Mouse (Mus musculus): ENCODE data around the gene Miip. TPM values are rescaled to one million over a fixed set of nuclear protein-coding genes. Genes with fewer than 3 reads are reported as not detected.
A peak's percentile ranks its signal among the peaks of the same experiment; 100 is the strongest.

Gene Miip
- polyA plus RNA-seq (2015; fragmentation: Nextera tagmentation; extraction: Ambion mirVana), result 28.5 and 28.6 TPM in 2 replicates

DNA sequence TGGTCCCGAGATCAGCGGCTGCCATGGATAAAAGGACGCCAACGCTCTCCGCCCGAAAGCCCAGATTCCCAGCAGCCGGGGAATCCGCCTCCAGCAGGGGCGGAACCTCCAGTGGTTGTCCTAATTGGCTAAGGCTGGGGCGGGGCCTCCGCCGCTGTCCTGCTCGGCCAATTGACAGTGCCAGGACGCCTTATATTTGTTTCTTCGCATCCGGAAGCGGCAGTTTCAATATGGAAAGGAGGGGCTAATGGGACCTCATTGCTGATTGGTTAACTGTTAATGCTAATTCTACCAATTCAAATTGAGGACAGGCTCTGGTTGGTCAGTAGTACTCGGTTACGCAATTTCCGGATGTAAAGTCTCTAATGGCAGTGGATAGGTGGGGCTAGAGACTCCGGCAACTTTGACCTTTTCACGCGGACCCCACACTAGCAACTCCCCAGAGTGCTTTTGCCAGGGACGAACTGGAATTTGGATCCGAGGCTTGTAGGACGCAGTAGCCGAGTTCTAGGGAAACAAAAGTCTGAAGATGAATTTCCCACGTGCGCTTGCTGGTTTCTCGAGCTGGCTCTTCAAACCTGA is at the start of gene Miip, which contains the start of gene Fv1:
Miip (minus strand) TSS at position 367 of the 582 bp plus-strand sequence.
Fv1 (plus strand) TSS at position 530 of the 582 bp plus-strand sequence.
- Histone ChIP-seq H3K36me3 (ENCODE audit: insufficient read depth, low read length) (peaks cover under 1% of the 10 kb centered on the region; the same call in 1 of the 2 replicates), H3K9me3 (ENCODE audit: low read length) (no peaks in the 10 kb centered on the region), H3K4me3 (ENCODE audit: low read depth, low read length) (peak within 1 kb of the TSS; percentile 81), H3K4me2 (replicated peaks; ENCODE audit: low read depth, low read length) (peak within 1 kb of the TSS; percentile 85), H3K27ac (ENCODE audit: low read length) (peak within 1 kb of the TSS; percentile 90), H3K9ac (replicated peaks; ENCODE audit: low read depth) (peak within 1 kb of the TSS; percentile 71), H3K27me3 (replicated peaks; ENCODE audit: insufficient read depth, low read length) (no peaks in the 10 kb centered on the region), H3K4me1 (ENCODE audit: insufficient read depth, low read depth, low read length) (peaks cover 9% of the 10 kb centered on the region)
- WGBS, result under 1% methylated on average over 28 of the region's 30 CpGs
- DNase-seq (ENCODE audit: low spot score) (peak; percentile 100), ATAC-seq (peak; percentile 99)
- TF ChIP-seq CTCF (IDR thresholded peaks at IDR 0.05), result no peak; the same call in 1 of the 2 replicates
- TF ChIP-seq EP300 (IDR thresholded peaks at IDR 0.05), result peak; percentile 82

GRCm38 (mm10) chr4:147909486-147909885 is 40.9 kb upstream of the Miip start:
- no peak for TF ChIP-seq EP300 (IDR thresholded peaks at IDR 0.05)
- H3K9me3 ChIP-seq (ENCODE audit: low read length), result no peaks in the 10 kb centered on the region
- no peaks in the 10 kb centered on the region for H3K4me1 ChIP-seq (ENCODE audit: insufficient read depth, low read depth, low read length)
- no peak overlapping the region for H3K27ac ChIP-seq (ENCODE audit: low read length)
- H3K4me3 ChIP-seq (ENCODE audit: low read depth, low read length), result no peak overlapping the region
- no peaks in the 10 kb centered on the region for H3K27me3 ChIP-seq (replicated peaks; ENCODE audit: insufficient read depth, low read length)
- no peak overlapping the region for H3K4me2 ChIP-seq (replicated peaks; ENCODE audit: low read depth, low read length)
- whole genome bisulfite sequencing, result 79% methylated on average over 5 of the region's 5 CpGs
- DNase-seq (ENCODE audit: low spot score), result no peak
- no peak overlapping the region for H3K9ac ChIP-seq (replicated peaks; ENCODE audit: low read depth)
- no peak for ATAC-seq
- H3K36me3 ChIP-seq (ENCODE audit: insufficient read depth, low read length), result no peaks in the 10 kb centered on the region

- Histone ChIP-seq H3K4me2 (replicated peaks; ENCODE audit: low read depth, low read length) (no peak overlapping the region), H3K9me3 (ENCODE audit: low read length) (no peaks in the 10 kb centered on the region), H3K4me3 (ENCODE audit: low read depth, low read length) (no peak overlapping the region), H3K27me3 (replicated peaks; ENCODE audit: insufficient read depth, low read length) (no peaks in the 10 kb centered on the region), H3K36me3 (ENCODE audit: insufficient read depth, low read length) (no peaks in the 10 kb centered on the region), H3K27ac (ENCODE audit: low read length) (no peak overlapping the region), H3K9ac (replicated peaks; ENCODE audit: low read depth) (no peak overlapping the region), H3K4me1 (ENCODE audit: insufficient read depth, low read depth, low read length) (0 out of 2 replicates have a peak, but pooled peaks cover 4% of the 10 kb centered on the region)
- peak; percentile 21 for DNase-seq (ENCODE audit: low spot score)
- no peak for ATAC-seq
- no peak for TF ChIP-seq CTCF (IDR thresholded peaks at IDR 0.05)
- TF ChIP-seq EP300 (IDR thresholded peaks at IDR 0.05), result no peak
- WGBS, result 70% methylated on average over 5 of the region's 5 CpGs
These were observed 37.6 kb upstream of the Miip start for GRCm38 (mm10) chr4:147906230-147906629.

DNA sequence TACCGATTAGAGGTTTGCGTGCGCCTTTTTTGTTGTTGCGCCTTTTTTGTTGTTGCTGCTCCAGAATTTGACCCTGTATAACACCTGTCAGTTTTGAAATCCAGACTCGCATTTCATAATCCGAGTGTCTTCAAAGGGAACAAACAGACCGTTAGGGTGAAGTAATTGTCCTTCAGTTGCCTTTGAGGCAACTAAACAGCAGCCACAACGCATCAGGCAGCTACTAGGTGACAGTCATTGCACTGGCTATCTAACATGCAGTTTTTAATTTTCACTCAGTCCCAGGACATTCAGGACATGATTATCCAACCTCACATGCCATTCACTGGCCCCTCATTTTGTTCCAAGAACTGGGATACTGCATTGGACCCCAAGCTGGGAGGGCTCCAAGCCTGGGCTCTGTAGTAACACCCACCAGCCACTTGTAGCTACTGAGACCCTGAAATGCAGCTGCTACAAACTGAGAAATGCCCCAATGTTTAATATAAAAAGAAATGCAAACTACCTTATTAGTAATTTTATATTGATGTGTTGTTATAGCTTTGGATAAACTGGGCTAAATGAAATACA is 36.6 kb upstream of the Miip start:
- ATAC-seq (peak; percentile 29), DNase-seq (ENCODE audit: low spot score) (no peak)
- Histone ChIP-seq H3K4me1 (ENCODE audit: insufficient read depth, low read depth, low read length) (0 out of 2 replicates have a peak, but pooled peaks cover 4% of the 10 kb centered on the region), H3K27me3 (replicated peaks; ENCODE audit: insufficient read depth, low read length) (no peaks in the 10 kb centered on the region), H3K9ac (replicated peaks; ENCODE audit: low read depth) (no peak overlapping the region; the same call in 1 of the 2 replicates), H3K4me2 (replicated peaks; ENCODE audit: low read depth, low read length) (peak overlapping the region; percentile 77), H3K9me3 (ENCODE audit: low read length) (no peaks in the 10 kb centered on the region), H3K27ac (ENCODE audit: low read length) (no peak overlapping the region), H3K4me3 (ENCODE audit: low read depth, low read length) (peak overlapping the region; percentile 94), H3K36me3 (ENCODE audit: insufficient read depth, low read length) (0 out of 2 replicates have a peak, but pooled peaks cover 3% of the 10 kb centered on the region)
- no peak for TF ChIP-seq EP300 (IDR thresholded peaks at IDR 0.05)
- no peak for TF ChIP-seq CTCF (IDR thresholded peaks at IDR 0.05)
- WGBS, result 3% methylated on average over 8 of the region's 8 CpGs

- no peaks in the 10 kb centered on the region for H3K27me3 ChIP-seq (replicated peaks; ENCODE audit: insufficient read depth, low read length)
- H3K27ac ChIP-seq (ENCODE audit: low read length), result peak within 1 kb of the TSS; percentile 82
- peak; percentile 93 for DNase-seq (ENCODE audit: low spot score)
- H3K4me3 ChIP-seq (ENCODE audit: low read depth, low read length), result peak within 1 kb of the TSS; percentile 94
- WGBS, result under 1% methylated on average over 57 of the region's 59 CpGs
- H3K9ac ChIP-seq (replicated peaks; ENCODE audit: low read depth), result peak within 1 kb of the TSS; percentile 89
- H3K36me3 ChIP-seq (ENCODE audit: insufficient read depth, low read length), result 0 out of 2 replicates have a peak, but pooled peaks cover 3% of the 10 kb centered on the region
- 0 out of 2 replicates have a peak, but pooled peaks cover 4% of the 10 kb centered on the region for H3K4me1 ChIP-seq (ENCODE audit: insufficient read depth, low read depth, low read length)
- peak within 1 kb of the TSS; percentile 77 for H3K4me2 ChIP-seq (replicated peaks; ENCODE audit: low read depth, low read length)
- no peak for TF ChIP-seq EP300 (IDR thresholded peaks at IDR 0.05)
- TF ChIP-seq CTCF (IDR thresholded peaks at IDR 0.05), result peak; percentile 16; the same call in 1 of the 2 replicates
- peak; percentile 94 for ATAC-seq
- no peaks in the 10 kb centered on the region for H3K9me3 ChIP-seq (ENCODE audit: low read length)
These were observed 35.9 kb upstream of the Miip start, which contains the start of gene Mfn2 for GRCm38 (mm10) chr4:147904313-147905089. Mfn2 (minus strand) TSS chr4:147904704.

DNA sequence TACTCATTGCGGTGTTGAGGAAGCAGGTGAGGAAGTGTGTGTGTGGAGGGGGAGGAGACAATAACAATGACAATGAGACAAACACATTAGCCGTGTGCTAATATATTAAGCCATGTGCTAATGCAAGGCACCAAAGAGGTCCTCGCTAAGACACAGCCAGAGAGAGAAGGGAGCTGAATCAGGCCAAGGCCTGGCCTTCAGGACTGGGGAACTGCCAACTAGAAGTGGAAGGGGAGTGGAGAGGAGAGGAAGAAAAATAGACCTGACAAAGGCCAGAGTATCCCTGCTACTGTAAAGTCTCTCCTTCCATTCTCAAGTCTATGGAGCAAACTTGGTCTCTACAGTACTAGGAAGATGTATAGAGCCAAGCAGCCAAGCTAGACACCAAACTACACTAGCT is 35.0 kb upstream of the Miip start:
- H3K9ac ChIP-seq (replicated peaks; ENCODE audit: low read depth), result no peak overlapping the region
- H3K36me3 ChIP-seq (ENCODE audit: insufficient read depth, low read length), result 0 out of 2 replicates have a peak, but pooled peaks cover 3% of the 10 kb centered on the region
- H3K27ac ChIP-seq (ENCODE audit: low read length), result no peak overlapping the region
- DNase-seq (ENCODE audit: low spot score) (no peak), ATAC-seq (no peak)
- 0 out of 2 replicates have a peak, but pooled peaks cover 4% of the 10 kb centered on the region for H3K4me1 ChIP-seq (ENCODE audit: insufficient read depth, low read depth, low read length)
- TF ChIP-seq EP300 (IDR thresholded peaks at IDR 0.05) (no peak), CTCF (IDR thresholded peaks at IDR 0.05) (no peak)
- WGBS, result 64% methylated on average over 3 of the region's 3 CpGs
- peak overlapping the region; percentile 77 for H3K4me2 ChIP-seq (replicated peaks; ENCODE audit: low read depth, low read length)
- no peaks in the 10 kb centered on the region for H3K27me3 ChIP-seq (replicated peaks; ENCODE audit: insufficient read depth, low read length)
- no peaks in the 10 kb centered on the region for H3K9me3 ChIP-seq (ENCODE audit: low read length)
- peak overlapping the region; percentile 94; the same call in 1 of the 2 replicates for H3K4me3 ChIP-seq (ENCODE audit: low read depth, low read length)

Measured in lung, postnatal 0 days (tissue).